Mouse (Mus musculus) liver, adult 2 months (tissue): ENCODE data around the gene Mien1. TPM values are rescaled to one million over a fixed set of nuclear protein-coding genes. Genes with fewer than 3 reads are reported as not detected.

Experiments used
- DNase-seq: peaks from one replicate; pipeline ENCODE4 v3.0.0-alpha.2; 2011; ENCODE audit warnings: low read depth, low spot score; ENCODE audit errors: extremely low read depth
- H3K27ac ChIP-seq: fragments of 200-500 bp; replicated peaks from 2 replicates; pipeline ENCODE4 v1.5.1; 2012; ENCODE audit warnings: low read depth, mild to moderate bottlenecking, control low read depth, inconsistent platforms, low read length; ENCODE audit not compliant: insufficient read depth
- H3K27me3 ChIP-seq: fragments of 200-500 bp; 2 replicates; pipeline ENCODE4 v1.6.1; 2012; ENCODE audit warnings: mild to moderate bottlenecking, moderate library complexity, low read length, inconsistent platforms; ENCODE audit not compliant: control insufficient read depth, insufficient read depth
- H3K36me3 ChIP-seq: fragments of 200-500 bp; 2 replicates; pipeline ENCODE4 v1.6.1; 2012; ENCODE audit warnings: low read length, inconsistent platforms; ENCODE audit not compliant: control insufficient read depth, insufficient read depth
- H3K4me1 ChIP-seq: fragments of 200-500 bp; 2 replicates; pipeline ENCODE4 v1.6.1; 2011; ENCODE audit warnings: low read length; ENCODE audit not compliant: control insufficient read depth, insufficient read depth
- H3K4me3 ChIP-seq: fragments of 200-500 bp; 2 replicates; pipeline ENCODE4 v1.5.1; 2011; ENCODE audit warnings: low read depth, mild to moderate bottlenecking, control low read depth, low read length, moderate library complexity; ENCODE audit not compliant: insufficient read depth
- H3K79me2 ChIP-seq: fragments of 200-500 bp; 2 replicates; pipeline ENCODE4 v1.6.1; 2012; ENCODE audit warnings: inconsistent platforms, mild to moderate bottlenecking, low read length, moderate library complexity; ENCODE audit not compliant: control insufficient read depth, insufficient read depth
- H3K9ac ChIP-seq: fragments of 200-500 bp; 2 replicates; pipeline ENCODE4 v1.6.1; 2012; ENCODE audit warnings: low read depth, mild to moderate bottlenecking, control low read depth, inconsistent platforms, low read length
- CTCF ChIP-seq: fragments of 200-500 bp; IDR thresholded peaks from 2 replicates; pipeline ENCODE4 v1.5.1; 2011; ENCODE audit warnings: low read depth, low read length, control low read depth
- POLR2A ChIP-seq: fragments of 200-500 bp; IDR thresholded peaks from 2 replicates; pipeline ENCODE4 v1.6.1; 2011; ENCODE audit warnings: low read length, control low read depth; ENCODE audit not compliant: insufficient read depth; ENCODE audit errors: extremely low read depth
- WGBS: fragments of 180-500 bp; shearing (Covaris S2); methylation state at CpG from one replicate; pipeline ENCODE4 v1.1.7; 2018; 5-methylcytosine and 5-hydroxymethylcytosine counted together
- polyA plus RNA-seq: library from polyadenylated mRNA; depleted of rRNA; stranded (reverse); fragments of >200 nt; gene quantifications from 2 replicates; pipeline ENCODE4 v1.2.3, GENCODE M21; 2012
- total RNA-seq: library from RNA; depleted of rRNA; stranded (reverse); fragments of >200 nt; gene quantifications from 2 replicates; pipeline ENCODE4 v1.2.3, GENCODE M21; 2014

The Mien1 gene
- total and polyA plus RNA-seq, 2 experiments: 62.8 to 75.0 TPM

DNA sequence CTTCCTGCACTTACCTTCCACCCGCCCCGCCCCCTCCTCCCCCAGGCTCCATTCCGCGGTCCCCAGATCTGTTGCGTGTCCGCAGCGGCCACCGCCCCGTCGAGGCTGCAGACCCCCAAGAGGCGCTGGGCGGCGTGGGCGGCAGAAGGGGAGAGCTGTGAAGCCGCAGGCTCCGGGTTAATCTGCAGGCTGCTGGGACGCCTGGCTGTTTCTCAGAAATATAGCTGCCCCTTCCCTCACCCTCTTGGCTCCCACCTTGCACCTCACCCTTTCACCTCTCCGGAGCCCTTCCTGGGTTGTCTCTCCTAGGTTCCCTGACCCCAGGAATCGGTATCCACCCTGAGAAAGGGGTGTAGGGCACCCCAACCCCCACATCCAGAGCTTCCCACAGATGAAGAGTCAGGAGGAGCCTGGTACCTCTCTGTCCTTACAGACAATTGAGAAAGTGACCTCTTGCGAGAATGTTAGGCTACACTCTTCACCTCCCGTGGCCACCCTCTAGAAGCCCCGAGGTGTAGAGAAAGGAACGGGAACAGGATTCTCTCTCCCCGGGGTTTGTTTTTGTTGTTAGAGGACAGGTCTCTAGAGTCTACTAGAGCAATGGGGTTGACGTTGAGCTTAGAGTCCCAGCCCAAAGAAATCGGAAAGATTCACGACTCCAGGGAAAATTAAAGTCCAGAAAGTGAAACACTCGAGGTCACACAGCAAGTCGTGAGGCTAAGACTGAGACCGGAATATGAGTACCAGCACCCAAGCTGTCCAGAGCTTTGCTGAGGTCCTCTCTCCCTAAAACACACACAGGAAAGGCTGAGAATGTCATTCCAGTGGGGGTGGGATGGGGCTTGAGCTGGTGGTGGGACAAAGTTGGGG is 19.6 kb upstream of the Mien1 start:
- no peak overlapping the region for H3K27ac ChIP-seq
- peaks cover 21% of the 10 kb centered on the region for H3K36me3 ChIP-seq
- no peak for TF ChIP-seq CTCF
- TF ChIP-seq POLR2A: no peak
- no peaks in the 10 kb centered on the region for H3K79me2 ChIP-seq
- 0 out of 2 replicates have a peak, but pooled peaks cover 3% of the 10 kb centered on the region for H3K4me1 ChIP-seq
- no peaks in the 10 kb centered on the region for H3K27me3 ChIP-seq
- WGBS: 5% methylated on average over 30 of the region's 30 CpGs
- H3K4me3 ChIP-seq: peak overlapping the region; percentile 68
- no peak for DNase-seq
- H3K9ac ChIP-seq: peak overlapping the region; percentile 72

DNA sequence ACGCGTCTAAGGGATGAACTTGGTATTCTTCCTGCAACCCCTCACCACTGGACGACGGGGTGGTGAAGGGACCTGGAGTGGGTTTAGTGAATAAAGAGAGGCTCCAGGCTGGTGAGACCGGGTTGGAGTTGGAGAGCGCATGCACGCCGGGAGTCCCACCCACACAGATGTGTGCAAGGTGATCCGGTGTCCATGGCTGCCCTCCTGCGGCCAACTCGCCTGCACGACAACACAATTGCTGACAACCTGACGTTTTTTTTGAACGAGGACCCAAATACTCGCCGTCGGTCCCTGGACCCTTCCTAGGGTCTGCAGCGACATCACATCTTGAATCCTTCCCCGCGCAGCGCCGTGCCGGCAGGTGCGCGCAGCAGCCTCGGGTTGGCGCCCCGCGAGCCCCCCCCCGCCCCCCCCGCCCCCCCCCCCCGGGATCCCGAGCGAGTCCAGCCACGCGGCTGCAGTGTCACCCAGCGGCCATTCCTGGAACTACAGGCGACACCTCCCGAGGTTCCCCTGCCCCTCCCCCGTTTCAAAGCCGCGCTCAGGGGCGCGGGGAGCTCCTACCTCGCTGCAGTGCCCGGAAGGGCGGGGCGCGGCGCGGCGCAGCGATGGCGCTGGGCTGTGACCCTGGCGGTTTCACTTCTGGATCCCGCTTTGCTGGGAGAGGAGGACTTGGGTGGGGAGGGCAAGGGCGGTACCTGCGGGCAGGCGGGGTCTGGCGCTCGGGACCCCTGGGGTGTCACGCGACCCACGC is 18.8 kb upstream of the Mien1 start:
- Histone ChIP-seq H3K4me3 (peak overlapping the region; percentile 68), H3K79me2 (no peaks in the 10 kb centered on the region), H3K36me3 (peaks cover 29% of the 10 kb centered on the region), H3K27me3 (no peaks in the 10 kb centered on the region), H3K4me1 (0 out of 2 replicates have a peak, but pooled peaks cover 3% of the 10 kb centered on the region), H3K9ac (peak overlapping the region; percentile 72), H3K27ac (peak overlapping the region; percentile 51)
- under 1% methylated on average over 59 of the region's 64 CpGs for WGBS
- peak; percentile 78 for DNase-seq
- peak; percentile 81 for TF ChIP-seq CTCF
- 0 out of 2 replicates have a peak, but pooled peaks have one; percentile 20 for TF ChIP-seq POLR2A

DNA sequence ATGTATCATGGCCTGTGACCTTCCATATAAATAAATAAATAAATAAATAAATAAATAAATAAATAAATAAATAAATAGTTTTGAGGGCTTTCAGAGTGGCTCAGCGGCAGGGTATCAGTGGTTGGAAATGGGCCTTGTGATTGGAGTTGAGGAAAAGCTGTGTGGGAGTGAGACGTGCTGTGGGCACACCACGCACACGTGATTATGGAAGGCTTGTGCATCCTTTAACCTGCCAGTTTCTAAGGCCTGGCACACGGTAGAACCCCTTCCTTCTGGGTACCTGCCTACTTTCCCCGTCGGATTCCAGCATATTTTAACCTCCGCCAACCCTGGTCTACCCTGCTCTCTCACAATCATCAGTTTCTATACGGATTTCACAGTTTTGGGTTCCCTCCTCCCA is 18.2 kb upstream of the Mien1 start:
- peak; percentile 82 for DNase-seq
- H3K4me1 ChIP-seq: peaks cover 5% of the 10 kb centered on the region; the same call in 1 of the 2 replicates
- peaks cover 35% of the 10 kb centered on the region for H3K36me3 ChIP-seq
- peak overlapping the region; percentile 71 for H3K9ac ChIP-seq
- no peaks in the 10 kb centered on the region for H3K79me2 ChIP-seq
- WGBS: 7% methylated on average over 9 of the region's 9 CpGs
- peak overlapping the region; percentile 51 for H3K27ac ChIP-seq
- no peak overlapping the region; the same call in 1 of the 2 replicates for H3K4me3 ChIP-seq
- no peak for TF ChIP-seq CTCF
- no peak for TF ChIP-seq POLR2A
- no peaks in the 10 kb centered on the region for H3K27me3 ChIP-seq

DNA sequence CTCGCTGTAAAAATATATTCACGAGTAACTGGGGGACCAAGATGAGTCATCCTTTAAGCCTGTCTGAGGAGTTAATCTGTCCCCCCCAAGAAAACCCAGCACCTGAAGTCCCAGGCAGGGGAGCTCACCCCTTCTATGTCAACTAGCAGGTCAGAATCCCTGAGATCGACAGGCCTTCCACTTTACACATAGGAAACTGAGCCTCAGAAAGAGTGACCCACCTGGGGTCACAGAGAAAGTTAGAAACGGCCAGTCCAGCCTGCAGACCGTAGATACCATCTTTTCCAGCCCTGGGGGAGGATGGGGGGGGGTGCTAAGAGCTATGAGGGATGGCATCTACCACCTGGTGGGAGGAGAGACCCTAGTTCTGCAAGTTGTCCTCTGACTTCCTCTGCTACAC is 17.8 kb upstream of the Mien1 start:
- 0 out of 2 replicates have a peak overlapping the region, but pooled peaks have one; percentile 10 for H3K27ac ChIP-seq
- WGBS: 34% methylated on average over 5 of the region's 5 CpGs
- no peak overlapping the region for H3K4me3 ChIP-seq
- no peak overlapping the region for H3K9ac ChIP-seq
- H3K36me3 ChIP-seq: peaks cover 39% of the 10 kb centered on the region
- no peak for TF ChIP-seq POLR2A
- no peak for TF ChIP-seq CTCF
- H3K79me2 ChIP-seq: no peaks in the 10 kb centered on the region
- no peak for DNase-seq
- peaks cover 5% of the 10 kb centered on the region for H3K4me1 ChIP-seq
- no peaks in the 10 kb centered on the region for H3K27me3 ChIP-seq

DNA sequence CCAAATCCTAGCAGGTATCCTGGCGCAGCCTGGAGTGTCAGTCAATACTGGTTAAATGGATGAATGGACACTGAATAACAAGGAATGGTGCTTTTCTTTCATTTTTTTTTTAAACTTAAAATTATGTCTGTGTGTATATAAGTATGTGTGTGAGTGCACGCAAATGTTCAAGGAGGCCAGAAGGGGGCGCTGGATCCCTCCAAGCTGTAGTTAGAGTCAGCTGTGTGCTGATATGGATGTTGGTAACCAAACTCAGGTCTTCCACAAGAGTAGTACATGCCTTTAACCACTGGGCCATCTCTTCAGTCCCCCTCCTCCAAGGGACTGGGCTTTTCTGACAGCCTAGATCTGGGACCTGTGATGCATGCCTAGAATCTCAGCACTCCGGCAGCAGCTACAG is 16.7 kb upstream of the Mien1 start:
- WGBS: 81% methylated on average over 4 of the region's 4 CpGs
- H3K4me1 ChIP-seq: peaks cover 12% of the 10 kb centered on the region
- no peak overlapping the region for H3K9ac ChIP-seq
- 0 out of 2 replicates have a peak overlapping the region, but pooled peaks have one; percentile 1 for H3K27ac ChIP-seq
- 0 out of 2 replicates have a peak, but pooled peaks cover 2% of the 10 kb centered on the region for H3K79me2 ChIP-seq
- H3K4me3 ChIP-seq: no peak overlapping the region
- H3K27me3 ChIP-seq: no peaks in the 10 kb centered on the region
- DNase-seq: peak; percentile 53
- H3K36me3 ChIP-seq: peaks cover 48% of the 10 kb centered on the region
- TF ChIP-seq CTCF: peak; percentile 34; the same call in 1 of the 2 replicates
- TF ChIP-seq POLR2A: no peak
